Mouse (Mus musculus) kidney, adult 2 months (tissue): ENCODE data around the gene Gm17949.

Experiments used
- CTCF ChIP-seq: fragments of 200-500 bp; conservative IDR thresholded peaks from 2 replicates; pipeline ENCODE4 v1.5.1; 2011; ENCODE audit warnings: low read depth, mild to moderate bottlenecking, control low read depth, low read length, moderate library complexity, mixed read lengths; ENCODE audit not compliant: insufficient read depth, insufficient read length
- POLR2A ChIP-seq: fragments of 200-500 bp; IDR thresholded peaks from one replicate; pipeline ENCODE4 v1.6.1; 2011; ENCODE audit warnings: low read depth, low read length, control low read depth

DNA sequence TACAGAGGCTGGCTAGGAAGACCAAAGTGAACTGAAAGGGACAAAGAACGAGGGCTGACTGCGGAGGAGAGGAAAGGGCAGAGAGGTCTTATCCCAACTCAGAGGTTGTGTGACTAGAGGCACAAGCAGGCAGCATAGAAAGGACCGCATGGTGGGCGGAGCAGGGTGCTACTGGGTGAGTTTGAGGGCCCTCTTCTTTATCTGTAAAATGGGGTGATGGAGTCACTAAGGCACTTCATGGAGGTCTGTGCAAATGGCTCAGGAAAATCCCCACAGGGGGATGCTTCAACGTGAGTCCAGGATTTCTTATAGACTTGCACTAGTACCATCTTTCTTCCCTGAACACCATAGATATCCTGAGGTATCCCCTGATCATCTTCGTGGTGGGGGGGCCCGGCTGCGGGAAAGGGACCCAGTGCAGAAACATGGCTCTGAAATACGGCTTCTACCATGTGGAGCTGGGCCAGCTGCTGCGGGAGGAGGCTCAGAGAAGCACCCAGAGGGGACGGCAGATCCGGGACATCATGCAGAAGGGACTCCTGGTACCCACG, 1.1 kb downstream of the Gm17949 start:
- TF ChIP-seq CTCF = no peak
- no peak for TF ChIP-seq POLR2A
